Mouse (Mus musculus) yolk sac, embryonic 10.5 days (tissue): Measurements from ENCODE around the gene Chrne.

ENCODE experiments used
- DNase-seq: peaks from one replicate; pipeline ENCODE4 v3.0.0-alpha.2; 2017; ENCODE audit warnings: low spot score

Chrne gene

GRCm38 (mm10) chr11:70626877-70627276, 7.9 kb upstream of the Chrne start:
- peak; percentile 57 for DNase-seq

- DNase-seq = no peak
Measured at GRCm38 (mm10) chr11:70625473-70625872, 6.5 kb upstream of the Chrne start.

GRCm38 (mm10) chr11:70623053-70623742, 4.2 kb upstream of the Chrne start:
- DNase-seq = no peak

GRCm38 (mm10) chr11:70621972-70622814, 3.2 kb upstream of the Chrne start:
- DNase-seq = no peak

- DNase-seq = no peak
Measured at GRCm38 (mm10) chr11:70615516-70616093, 3.4 kb downstream of the Chrne start, which contains the start of gene 4930544D05Rik. TSS of gene 4930544D05Rik (plus strand) at chr11:70615848.

GRCm38 (mm10) chr11:70615074-70615473, 3.9 kb downstream of the Chrne start:
- DNase-seq = peak; percentile 62

GRCm38 (mm10) chr11:70612505-70612904, 6.5 kb downstream of the Chrne start:
- no peak for DNase-seq

GRCm38 (mm10) chr11:70610752-70611151, 8.3 kb downstream of the Chrne start:
- no peak for DNase-seq

GRCm38 (mm10) chr11:70608381-70609066, 10.5 kb downstream of the Chrne start:
- no peak for DNase-seq

- DNase-seq = no peak
Measured at GRCm38 (mm10) chr11:70607611-70608010, 11.4 kb downstream of the Chrne start.

GRCm38 (mm10) chr11:70606717-70607116, 12.3 kb downstream of the Chrne start:
- no peak for DNase-seq

GRCm38 (mm10) chr11:70605024-70605566, 13.9 kb downstream of the Chrne start:
- DNase-seq = peak; percentile 69

- no peak for DNase-seq
Measured at GRCm38 (mm10) chr11:70598451-70598953, 20.5 kb downstream of the Chrne start.

GRCm38 (mm10) chr11:70597301-70597700, 21.7 kb downstream of the Chrne start:
- DNase-seq = no peak

- no peak for DNase-seq
Measured at GRCm38 (mm10) chr11:70596094-70596493, 22.9 kb downstream of the Chrne start.

- DNase-seq = peak; percentile 63
Measured at GRCm38 (mm10) chr11:70595638-70596037, 23.4 kb downstream of the Chrne start.

- no peak for DNase-seq
Measured at GRCm38 (mm10) chr11:70594253-70594989, 24.6 kb downstream of the Chrne start.

- DNase-seq = peak; percentile 49
Measured at GRCm38 (mm10) chr11:70591733-70592132, 27.3 kb downstream of the Chrne start.

- no peak for DNase-seq
Measured at GRCm38 (mm10) chr11:70586954-70587353, 32.1 kb downstream of the Chrne start.

- no peak for DNase-seq
Measured at GRCm38 (mm10) chr11:70586261-70586660, 32.8 kb downstream of the Chrne start.

GRCm38 (mm10) chr11:70585457-70585856, 33.6 kb downstream of the Chrne start:
- no peak for DNase-seq
